In genomic region chr5:128732416-128733014, GRCm38 (mm10) we compare ENCODE assay signal across 11 mouse cellular contexts. TPM values are rescaled to one million over a fixed set of nuclear protein-coding genes. Genes with fewer than 3 reads are reported as not detected.
DNase-seq lines count a peak whose midpoint lies in the region; ATAC-seq and TF ChIP-seq lines count a peak whose summit lies in the region.
"Had no signal": no experiment of that assay in that cellular context is flagged by ENCODE, and none has a peak within 500 bp of the region (broad histone marks: within the 10 kb centered on the region; RNA-seq: fewer than 3 reads in every experiment).

No protein-coding gene starts in this region.

- DNase-seq in kidney, postnatal 0 days (ENCODE audit: low spot score): peak; percentile 17
- DNase-seq in kidney, postnatal 14 days: no peak
- DNase-seq in thymus, postnatal 14 days: peak; percentile 24
- DNase-seq in thymus, postnatal 36 days: no peak
- peak; percentile 34 for DNase-seq in embryo, embryonic 11 days
- peak; percentile 45 for DNase-seq in thymus, postnatal 4 days
- DNase-seq in right cerebral cortex, postnatal 36 days (ENCODE audit: low spot score in 2 of 2): no peak
- DNase-seq in left cerebral cortex, postnatal 4 days: no peak
- DNase-seq: cerebellum, adult 11-12 months had no signal

- peak; percentile 57 for TF ChIP-seq CTCF in kidney, postnatal 0 days (IDR thresholded peaks at IDR 0.05; ENCODE audit: low read depth)

- no peak overlapping the region for H3K9ac ChIP-seq in kidney, postnatal 0 days (ENCODE audit: low read depth, low read length)
- H3K9ac ChIP-seq: heart, embryonic 13.5 days; limb, embryonic 15.5 days had no signal

- no peak overlapping the region for H3K27ac ChIP-seq in kidney, postnatal 0 days
- H3K27ac ChIP-seq: heart, embryonic 13.5 days; limb, embryonic 15.5 days had no signal

- H3K27me3 ChIP-seq in kidney, postnatal 0 days (ENCODE audit: insufficient read depth, low read length): no peaks in the 10 kb centered on the region

- 73% methylated on average over 11 of the region's 11 CpGs for WGBS in kidney, postnatal 0 days

- intact Hi-C loops in left cerebral cortex, postnatal 4 days (cut with DNase I): loop anchor here (5.0 kb wide), 1 partner anchor 240 kb away; no protein-coding TSS in a partner anchor

- no peaks in the 10 kb centered on the region for H3K36me3 ChIP-seq in kidney, postnatal 0 days (ENCODE audit: insufficient read depth, low read length)
- H3K36me3 ChIP-seq: heart, embryonic 13.5 days; limb, embryonic 15.5 days had no signal

- no peaks in the 10 kb centered on the region for H3K9me3 ChIP-seq in kidney, postnatal 0 days (replicated peaks; ENCODE audit: low read length)
- H3K9me3 ChIP-seq: heart, embryonic 13.5 days; limb, embryonic 15.5 days had no signal

- H3K4me1 ChIP-seq in kidney, postnatal 0 days (replicated peaks; ENCODE audit: insufficient read depth, low read length): no peaks in the 10 kb centered on the region
- H3K4me1 ChIP-seq: heart, embryonic 13.5 days; limb, embryonic 15.5 days had no signal

- no peak for ATAC-seq in kidney, postnatal 0 days (replicated peaks; ENCODE audit: low FRiP score, low read depth)

- H3K4me2 ChIP-seq in kidney, postnatal 0 days (ENCODE audit: low read length): no peak overlapping the region
- H3K4me2 ChIP-seq: heart, embryonic 13.5 days; limb, embryonic 15.5 days had no signal

- no peak overlapping the region for H3K4me3 ChIP-seq in kidney, postnatal 0 days (replicated peaks; ENCODE audit: low read depth, low read length)
- H3K4me3 ChIP-seq: heart, embryonic 13.5 days; limb, embryonic 15.5 days had no signal

RNA-seq across cellular contexts. Expression of gene Piwil1, which starts 30.2 kb away (rescaled TPM):
- polyA plus RNA-seq in kidney, postnatal 0 days (2015; fragmentation: Nextera tagmentation; extraction: Ambion mirVana): not detected in 2 replicates
- under 1 TPM; 0.22 to 0.38 TPM for total RNA-seq in left cerebral cortex, postnatal 4 days (2021)
- polyA plus RNA-seq: heart, embryonic 13.5 days; limb, embryonic 15.5 days had no signal

Comparison
In these comparisons a context has a peak if more than half of its experiments do, and no peak if none do; other contexts are left out.
1. DNase-seq: peak in kidney, postnatal 0 days (single experiment), thymus, postnatal 14 days (single experiment), embryo, embryonic 11 days (single experiment) and thymus, postnatal 4 days (single experiment); none in kidney, postnatal 14 days (single experiment), thymus, postnatal 36 days (0 of 2), right cerebral cortex, postnatal 36 days (0 of 2) and left cerebral cortex, postnatal 4 days (single experiment).